15 mouse cellular contexts compared by ENCODE assay signal in genomic region chr7:142040756-142041155, GRCm38 (mm10). TPM values are rescaled to one million over a fixed set of nuclear protein-coding genes. Genes with fewer than 3 reads are reported as not detected.
DNase-seq lines count a peak whose midpoint lies in the region; ATAC-seq and TF ChIP-seq lines count a peak whose summit lies in the region.
"Had no signal": no experiment of that assay in that cellular context is flagged by ENCODE, and none has a peak within 500 bp of the region (broad histone marks: within the 10 kb centered on the region; RNA-seq: fewer than 3 reads in every experiment).

No protein-coding gene starts in this region.

- H3K4me1 ChIP-seq in kidney, embryonic 14.5 days (ENCODE audit: control insufficient read depth, insufficient read depth, low read length), result no peaks in the 10 kb centered on the region

- H3K27me3 ChIP-seq in kidney, embryonic 14.5 days (ENCODE audit: control insufficient read depth, insufficient read depth, low read length), result no peaks in the 10 kb centered on the region
- H3K27me3 ChIP-seq: liver, embryonic 13.5 days had no signal

- no peak overlapping the region for H3K4me2 ChIP-seq in kidney, embryonic 14.5 days (replicated peaks; ENCODE audit: low read depth, low read length)
- H3K4me2 ChIP-seq: liver, embryonic 13.5 days had no signal

- H3K36me3 ChIP-seq in kidney, embryonic 14.5 days (ENCODE audit: control insufficient read depth, insufficient read depth, low read length), result no peaks in the 10 kb centered on the region
- H3K36me3 ChIP-seq: midbrain, embryonic 10.5 days had no signal

- no peak overlapping the region for H3K4me3 ChIP-seq in kidney, embryonic 14.5 days (ENCODE audit: low read length)
- no peak overlapping the region for H3K4me3 ChIP-seq in layer of hippocampus, adult 2 months
- H3K4me3 ChIP-seq: hindbrain, embryonic 10.5 days; liver, embryonic 13.5 days; midbrain, embryonic 10.5 days had no signal

- H3K27ac ChIP-seq in kidney, embryonic 14.5 days (ENCODE audit: low read depth, low read length), result no peak overlapping the region
- no peak overlapping the region for H3K27ac ChIP-seq in layer of hippocampus, adult 2 months
- H3K27ac ChIP-seq: hindbrain, embryonic 10.5 days; liver, embryonic 13.5 days; midbrain, embryonic 10.5 days had no signal

- peak; percentile 34 for DNase-seq in kidney, adult 9 months
- DNase-seq in 416B (ENCODE audit: low read depth), result peak; percentile 92
- DNase-seq in layer of hippocampus, adult 2 months (ENCODE audit: low spot score in 2 of 2), result no peak
- DNase-seq in urinary bladder, postnatal 36 days (ENCODE audit: low spot score in 2 of 2), result no peak
- DNase-seq: adrenal gland, postnatal 36 days; left cerebral cortex, postnatal 4 days; liver, embryonic 13.5 days; right cerebral cortex, postnatal 14 days had no signal

- no peaks in the 10 kb centered on the region for H3K9me3 ChIP-seq in kidney, embryonic 14.5 days (ENCODE audit: control insufficient read depth, low read length)
- H3K9me3 ChIP-seq: hindbrain, embryonic 10.5 days; liver, embryonic 13.5 days; midbrain, embryonic 10.5 days had no signal

- H3K9ac ChIP-seq in kidney, embryonic 14.5 days (ENCODE audit: low read depth, low read length), result no peak overlapping the region
- H3K9ac ChIP-seq: liver, embryonic 13.5 days had no signal

- no peak for TF ChIP-seq CTCF in layer of hippocampus, adult 2 months (conservative IDR thresholded peaks at IDR 0.05)

- WGBS in kidney, embryonic 14.5 days, result 87% methylated on average over 3 of the region's 3 CpGs

- no peak for ATAC-seq in kidney, embryonic 14.5 days (ENCODE audit: low FRiP score, low TSS enrichment)
- peak; percentile 82 for ATAC-seq in common myeloid progenitor, adult 5-6 weeks (replicated peaks; ENCODE audit: low read depth, poor library complexity, severe bottlenecking)
- ATAC-seq in hematopoietic stem cell, adult 5-6 weeks (replicated peaks in 1 of 2; ENCODE audit: insufficient read depth in 1 of 2, low FRiP score in 2 of 2, low TSS enrichment in 1 of 2, low read depth in 1 of 2, poor library complexity in 2 of 2, severe bottlenecking in 2 of 2), result peak; percentile 73 to 91
- ATAC-seq: CD4-positive, CD25-positive, alpha-beta regulatory T cell, adult 4 months; forebrain, embryonic 14.5 days had no signal

RNA-seq across cellular contexts. Expression of gene Mob2, which starts 20.1 kb away (rescaled TPM):
- polyA plus RNA-seq in kidney, embryonic 14.5 days (2014; fragmentation: Nextera tagmentation; extraction: Ambion mirVana), result 63.8 and 65.8 TPM in 2 replicates
- 41.2 and 45.7 TPM in 2 replicates for total RNA-seq in common myeloid progenitor, adult 5-6 weeks (2017)
- total RNA-seq in hematopoietic stem cell, adult 5-6 weeks (2017), result 53.6 and 72.9 TPM in 2 replicates
- total RNA-seq in layer of hippocampus, adult 2 months (2021), result 10 to 100 TPM; 29.0 to 29.3 TPM

RNA-seq across cellular contexts. Expression of gene Dusp8, which starts 54.9 kb away (rescaled TPM):
- polyA plus RNA-seq in kidney, embryonic 14.5 days (2014; fragmentation: Nextera tagmentation; extraction: Ambion mirVana), result 1.2 and 1.3 TPM in 2 replicates
- total RNA-seq in common myeloid progenitor, adult 5-6 weeks (2017), result under 0.01 TPM in 1 of 2 replicates, not detected in the other
- 0.15 TPM in 1 of 2 replicates, not detected in the other for total RNA-seq in hematopoietic stem cell, adult 5-6 weeks (2017)
- 100 to 1,000 TPM; 126 to 127 TPM for total RNA-seq in layer of hippocampus, adult 2 months (2021)

Comparison
In these comparisons a context has a peak if more than half of its experiments do, and no peak if none do; other contexts are left out.
1. DNase-seq: peak in kidney, adult 9 months (single experiment) and 416B (single experiment); none in layer of hippocampus, adult 2 months (0 of 2) and urinary bladder, postnatal 36 days (0 of 2).
2. RNA of gene Dusp8, which starts 54.9 kb away (total RNA-seq): 126 to 127 TPM in layer of hippocampus, adult 2 months; 0.15 TPM in hematopoietic stem cell, adult 5-6 weeks and under 0.01 TPM in common myeloid progenitor, adult 5-6 weeks; every median in the first group is over 100 times any median in the second.